Mouse (Mus musculus) neural tube, embryonic 12.5 days (tissue): Measurements from ENCODE around the gene Cenpt. TPM values are rescaled to one million over a fixed set of nuclear protein-coding genes. Genes with fewer than 3 reads are reported as not detected.

Source experiments
- ATAC-seq: fragments of 200-750 bp; cut with Nextera tagmentation; 2 replicates; pipeline ENCODE4 v1.8.0; 2017; ENCODE audit warnings: low read depth, mild to moderate bottlenecking, moderate TSS enrichment, moderate library complexity; ENCODE audit not compliant: low FRiP score
- H3K27ac ChIP-seq: fragments of 300-500 bp; sonication (generic); 2 replicates; pipeline ENCODE4 v1.5.1; 2016
- H3K27me3 ChIP-seq: fragments of 300-500 bp; sonication (generic); replicated peaks from 2 replicates; pipeline ENCODE4 v1.6.1; 2016; ENCODE audit warnings: mild to moderate bottlenecking
- H3K36me3 ChIP-seq: fragments of 300-500 bp; sonication (generic); 2 replicates; pipeline ENCODE4 v1.6.1; 2016; ENCODE audit warnings: mild to moderate bottlenecking
- H3K4me1 ChIP-seq: fragments of 300-500 bp; sonication (generic); 2 replicates; pipeline ENCODE4 v1.6.1; 2016
- H3K4me2 ChIP-seq: fragments of 300-500 bp; sonication (generic); replicated peaks from 2 replicates; pipeline ENCODE4 v1.6.1; 2016; ENCODE audit warnings: mild to moderate bottlenecking
- H3K4me3 ChIP-seq: fragments of 300-500 bp; sonication (generic); 2 replicates; pipeline ENCODE4 v1.5.1; 2016
- H3K9ac ChIP-seq: fragments of 300-500 bp; sonication (generic); 2 replicates; pipeline ENCODE4 v1.6.1; 2016; ENCODE audit warnings: mild to moderate bottlenecking
- H3K9me3 ChIP-seq: fragments of 300-500 bp; sonication (generic); 2 replicates; pipeline ENCODE4 v1.6.1; 2016; ENCODE audit warnings: mild to moderate bottlenecking
- WGBS: fragments of 180-500 bp; shearing (Covaris S2); methylation state at CpG from one replicate; pipeline ENCODE4 v1.1.7; 2016; 5-methylcytosine and 5-hydroxymethylcytosine counted together
- polyA plus RNA-seq: library from polyadenylated mRNA; unstranded; fragments of >200 nt; fragmentation: Nextera tagmentation; extraction: Ambion mirVana; gene quantifications from 2 replicates; pipeline ENCODE4 v1.2.1, GENCODE M21; 2016

The Cenpt gene
- polyA plus RNA-seq, 1 experiment from 2014 or later, result 61.8 TPM

DNA sequence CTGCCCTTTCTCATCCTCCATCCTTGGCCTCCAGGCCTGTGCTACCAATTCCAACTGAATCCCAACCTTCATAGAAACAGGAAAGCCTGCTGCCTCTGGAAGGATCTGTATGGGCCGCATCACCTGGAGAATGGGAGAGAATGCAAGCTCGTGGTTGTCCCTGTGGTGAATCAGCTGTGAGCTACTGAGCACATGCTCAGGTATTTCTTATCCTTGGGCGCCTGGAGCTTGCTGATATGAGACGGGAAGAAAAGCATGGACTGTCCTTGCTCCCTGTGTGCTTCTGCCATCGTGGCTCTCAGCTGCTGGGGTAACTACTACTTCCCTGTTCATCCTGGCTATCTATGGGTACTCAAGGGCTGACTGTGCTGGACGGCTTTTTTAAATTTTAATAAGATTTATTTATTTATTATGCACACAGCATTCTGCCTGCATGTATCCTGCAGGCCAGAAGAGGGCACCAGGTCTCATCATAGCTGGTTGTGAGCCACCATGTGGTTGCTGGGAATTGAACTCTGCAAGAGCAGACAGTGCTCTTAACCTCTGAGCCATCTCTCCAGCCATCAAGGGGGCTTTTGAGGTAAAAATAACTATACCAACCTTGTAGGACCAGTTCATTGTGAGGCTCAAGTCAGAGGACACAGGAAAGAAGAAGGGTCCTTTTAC is 13.4 kb upstream of the Cenpt start:
- Histone ChIP-seq H3K9me3 (no peaks in the 10 kb centered on the region), H3K9ac (no peak overlapping the region), H3K4me2 (no peak overlapping the region), H3K4me1 (peaks cover 22% of the 10 kb centered on the region), H3K27me3 (no peaks in the 10 kb centered on the region), H3K36me3 (peaks cover 47% of the 10 kb centered on the region), H3K4me3 (no peak overlapping the region), H3K27ac (no peak overlapping the region)
- WGBS, result 85% methylated on average over 6 of the region's 6 CpGs
- ATAC-seq, result no peak

DNA sequence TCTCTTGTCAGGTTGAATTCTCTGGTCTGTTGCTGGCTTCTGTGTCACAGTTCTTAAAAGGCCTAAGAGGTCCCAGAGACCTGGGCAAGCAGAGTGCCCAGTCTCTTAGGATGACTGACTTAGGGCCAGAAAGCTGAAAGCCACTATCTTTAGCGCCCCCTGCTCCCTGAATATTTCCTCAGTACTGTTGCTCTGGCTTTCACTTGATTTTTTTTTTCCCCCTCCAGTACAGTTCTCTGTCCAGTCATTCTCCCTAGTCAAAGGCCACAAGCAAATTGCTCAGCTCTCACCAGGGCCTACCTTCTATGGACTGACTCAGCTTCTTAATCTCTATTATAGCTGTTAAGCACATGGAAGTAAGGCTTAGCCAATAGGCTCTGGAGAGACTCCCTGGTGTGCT is 8.9 kb upstream of the Cenpt start:
- Histone ChIP-seq H3K4me1 (peaks cover 50% of the 10 kb centered on the region), H3K4me3 (peak overlapping the region; percentile 97), H3K4me2 (peak overlapping the region; percentile 87), H3K36me3 (peaks cover 16% of the 10 kb centered on the region), H3K9ac (peak overlapping the region; percentile 98), H3K27me3 (no peaks in the 10 kb centered on the region), H3K9me3 (no peaks in the 10 kb centered on the region), H3K27ac (no peak overlapping the region)
- 14% methylated on average over 1 of the region's 1 CpGs for WGBS
- ATAC-seq, result no peak

DNA sequence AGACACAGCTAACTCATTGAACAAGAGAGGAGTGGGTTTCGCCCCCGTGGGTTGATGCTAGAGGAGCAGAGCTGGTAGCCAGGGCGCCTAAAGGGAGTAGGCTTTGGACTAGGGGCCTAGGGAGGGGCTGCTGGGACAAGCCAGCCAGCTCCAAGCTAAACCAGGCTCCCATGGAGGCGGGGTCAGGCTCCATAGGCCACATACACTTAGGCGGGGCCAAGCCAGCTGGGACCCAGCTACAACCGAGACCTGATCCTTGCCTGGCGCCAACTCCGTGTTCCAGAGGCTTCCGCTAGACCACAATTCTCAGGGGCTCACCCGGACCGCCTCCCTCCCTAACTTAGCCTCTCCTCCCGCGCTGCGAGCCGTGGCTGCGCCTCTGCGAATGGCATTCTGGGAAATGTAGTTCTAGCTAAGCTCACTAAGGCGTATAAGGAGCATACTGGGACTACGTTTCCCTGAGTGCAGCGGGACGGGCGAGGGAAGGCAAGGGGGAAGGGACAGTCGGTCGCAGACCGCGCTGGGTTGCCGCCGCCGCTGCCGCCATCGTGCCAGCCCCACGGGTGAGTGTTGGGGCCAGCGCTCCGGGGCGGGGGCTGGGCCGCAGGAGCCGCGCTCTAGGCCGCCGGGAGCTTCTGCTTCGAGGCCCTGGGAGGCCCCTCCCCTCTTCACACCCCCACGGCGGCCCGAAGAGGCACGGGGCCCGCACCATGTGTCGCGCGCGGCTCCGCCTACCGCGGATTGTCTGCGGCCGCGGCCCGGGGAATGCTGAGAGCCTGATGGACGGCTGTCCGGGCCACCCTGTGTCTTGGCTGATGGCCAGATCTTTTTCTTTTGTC is 7.3 kb upstream of the Cenpt start, which contains the start of gene Nutf2:
Gene Nutf2 (plus strand): TSS at position 438 of the 839 bp plus-strand sequence.
- peak within 1 kb of the TSS; percentile 98 for H3K9ac ChIP-seq
- H3K4me3 ChIP-seq, result peak within 1 kb of the TSS; percentile 97
- peaks cover 7% of the 10 kb centered on the region for H3K36me3 ChIP-seq
- peak within 1 kb of the TSS; percentile 72 for H3K27ac ChIP-seq
- peak within 1 kb of the TSS; percentile 87 for H3K4me2 ChIP-seq
- H3K4me1 ChIP-seq, result peaks cover 64% of the 10 kb centered on the region
- no peaks in the 10 kb centered on the region for H3K9me3 ChIP-seq
- ATAC-seq, result peak; percentile 97
- no peaks in the 10 kb centered on the region for H3K27me3 ChIP-seq
- under 1% methylated on average over 58 of the region's 59 CpGs for WGBS

DNA sequence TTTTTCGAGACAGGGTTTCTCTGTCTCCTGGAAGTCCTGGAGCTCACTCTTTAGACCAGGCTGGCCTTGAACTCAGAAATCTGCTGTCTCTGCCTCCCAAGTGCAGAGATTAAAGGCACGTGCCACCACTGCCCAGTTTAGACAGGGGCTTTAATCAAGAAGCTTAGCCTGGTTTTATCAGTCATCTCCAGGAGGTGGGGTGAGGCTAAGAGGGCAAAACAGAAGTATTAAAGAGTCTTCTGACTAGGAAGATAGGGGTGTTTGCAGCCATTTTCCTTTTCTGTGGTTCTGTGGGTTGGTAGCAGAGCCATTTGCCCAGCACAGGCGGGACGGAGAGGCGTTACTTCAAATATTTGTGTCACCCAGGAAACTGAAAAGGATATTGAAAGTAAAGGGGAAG is 6.2 kb upstream of the Cenpt start:
- WGBS, result 78% methylated on average over 5 of the region's 5 CpGs
- no peak for ATAC-seq
- H3K4me2 ChIP-seq, result peak overlapping the region; percentile 87
- H3K27ac ChIP-seq, result no peak overlapping the region
- H3K4me1 ChIP-seq, result peaks cover 63% of the 10 kb centered on the region
- H3K9ac ChIP-seq, result no peak overlapping the region
- H3K27me3 ChIP-seq, result no peaks in the 10 kb centered on the region
- H3K4me3 ChIP-seq, result no peak overlapping the region
- H3K36me3 ChIP-seq, result peaks cover 7% of the 10 kb centered on the region; the same call in 1 of the 2 replicates
- no peaks in the 10 kb centered on the region for H3K9me3 ChIP-seq

DNA sequence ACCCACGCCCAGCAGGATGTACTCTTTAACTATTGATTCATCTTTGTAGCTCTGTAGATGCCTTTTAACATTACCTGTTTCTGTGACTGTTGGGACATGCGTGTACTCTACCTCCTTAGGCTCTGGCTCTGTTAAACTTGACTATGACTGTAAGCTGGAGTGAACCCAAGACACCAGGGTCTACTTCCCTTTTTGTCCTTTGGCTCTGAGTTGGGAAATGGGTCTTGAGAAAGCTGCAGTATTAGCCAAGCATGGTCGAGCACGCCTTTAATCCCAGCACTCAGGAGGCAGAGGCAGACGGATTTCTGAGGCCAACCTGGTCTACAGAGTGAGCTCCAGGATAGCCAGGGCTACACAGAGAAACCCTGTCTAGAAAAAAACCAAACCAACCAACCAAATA is 5.4 kb upstream of the Cenpt start:
- H3K4me1 ChIP-seq, result peaks cover 56% of the 10 kb centered on the region
- H3K4me3 ChIP-seq, result no peak overlapping the region
- H3K4me2 ChIP-seq, result no peak overlapping the region
- 91% methylated on average over 5 of the region's 5 CpGs for WGBS
- no peaks in the 10 kb centered on the region for H3K9me3 ChIP-seq
- no peak overlapping the region for H3K9ac ChIP-seq
- no peaks in the 10 kb centered on the region for H3K27me3 ChIP-seq
- H3K36me3 ChIP-seq, result peaks cover 7% of the 10 kb centered on the region; the same call in 1 of the 2 replicates
- no peak for ATAC-seq
- no peak overlapping the region for H3K27ac ChIP-seq

DNA sequence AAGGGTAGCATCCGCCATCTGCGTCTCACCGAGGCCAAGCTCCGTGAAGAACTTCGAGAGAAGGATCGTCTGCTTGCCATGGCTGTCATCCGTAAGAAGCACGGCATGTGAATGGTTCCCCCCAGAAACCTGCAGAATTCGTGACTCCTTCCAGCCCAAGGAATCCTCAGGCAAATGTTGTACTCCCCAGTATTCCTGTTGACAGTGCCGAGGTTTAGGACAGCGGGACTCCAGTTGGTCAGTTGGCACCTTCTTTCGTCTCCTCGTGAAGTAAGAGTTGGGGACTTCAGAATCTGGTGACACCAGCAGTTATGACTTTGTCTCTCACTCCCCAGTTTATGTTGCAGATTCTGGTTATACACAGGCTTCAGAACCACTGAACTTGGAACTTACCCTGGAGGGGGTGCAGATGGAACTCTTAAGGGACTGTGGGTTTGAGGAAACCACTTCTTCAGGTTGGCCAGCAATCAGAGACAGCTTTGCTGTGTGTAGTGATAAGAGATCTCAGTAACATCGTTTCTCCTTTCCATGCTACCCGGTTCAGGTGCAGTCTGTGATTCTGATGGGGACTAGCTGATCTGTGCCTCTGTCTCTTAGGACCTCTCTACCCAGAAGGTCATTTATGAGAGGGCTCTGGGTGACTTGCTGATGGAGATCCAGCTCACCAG is 3.2 kb upstream of the Cenpt start:
- ATAC-seq, result no peak

DNA sequence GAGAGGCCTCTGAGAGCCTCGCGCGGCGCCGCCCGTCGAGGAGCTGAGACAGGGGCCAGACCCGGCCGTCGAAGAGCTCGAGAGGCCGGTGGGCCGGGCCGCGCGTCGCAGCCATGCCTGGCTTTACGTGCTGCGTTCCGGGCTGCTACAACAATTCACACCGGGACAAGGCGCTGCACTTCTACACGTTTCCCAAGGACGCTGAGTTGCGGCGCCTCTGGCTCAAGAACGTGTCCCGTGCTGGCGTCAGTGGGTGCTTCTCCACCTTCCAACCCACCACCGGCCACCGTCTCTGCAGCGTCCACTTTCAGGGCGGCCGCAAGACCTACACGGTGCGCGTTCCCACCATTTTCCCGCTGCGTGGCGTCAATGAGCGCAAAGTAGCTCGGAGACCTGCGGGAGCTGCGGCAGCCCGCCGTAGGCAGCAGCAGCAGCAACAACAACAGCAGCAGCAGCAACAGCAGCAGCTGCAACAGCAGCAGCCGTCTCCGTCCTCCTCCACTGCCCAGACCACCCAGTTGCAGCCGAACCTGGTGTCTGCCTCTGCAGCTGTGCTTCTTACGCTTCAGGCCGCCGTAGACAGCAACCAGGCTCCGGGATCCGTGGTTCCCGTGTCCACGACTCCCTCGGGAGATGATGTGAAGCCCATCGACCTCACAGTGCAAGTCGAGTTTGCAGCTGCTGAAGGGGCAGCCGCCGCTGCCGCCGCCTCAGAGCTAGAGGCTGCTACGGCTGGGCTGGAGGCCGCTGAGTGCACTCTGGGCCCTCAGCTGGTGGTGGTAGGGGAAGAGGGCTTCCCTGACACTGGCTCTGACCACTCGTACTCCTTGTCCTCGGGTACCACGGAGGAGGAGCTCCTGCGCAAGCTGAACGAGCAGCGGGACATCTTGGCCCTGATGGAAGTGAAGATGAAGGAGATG is 2.4 kb upstream of the Cenpt start:
- WGBS, result under 1% methylated on average over 71 of the region's 71 CpGs
- peak; percentile 11 for ATAC-seq
- Histone ChIP-seq H3K27me3 (no peaks in the 10 kb centered on the region), H3K4me1 (peaks cover 42% of the 10 kb centered on the region), H3K4me3 (peak overlapping the region; percentile 80), H3K36me3 (peaks cover 7% of the 10 kb centered on the region; the same call in 1 of the 2 replicates), H3K9me3 (no peaks in the 10 kb centered on the region), H3K9ac (peak overlapping the region; percentile 85), H3K4me2 (peak overlapping the region; percentile 95), H3K27ac (peak overlapping the region; percentile 78)

More for the DNA sequence above, 3.2 kb upstream of the Cenpt start:
- WGBS, result 28% methylated on average over 15 of the region's 15 CpGs
- Histone ChIP-seq H3K9ac (peak overlapping the region; percentile 85), H3K27me3 (no peaks in the 10 kb centered on the region), H3K9me3 (no peaks in the 10 kb centered on the region), H3K36me3 (peaks cover 7% of the 10 kb centered on the region; the same call in 1 of the 2 replicates), H3K4me2 (peak overlapping the region; percentile 95), H3K4me3 (peak overlapping the region; percentile 80), H3K4me1 (peaks cover 41% of the 10 kb centered on the region), H3K27ac (0 out of 2 replicates have a peak overlapping the region, but pooled peaks have one; percentile 78)

DNA sequence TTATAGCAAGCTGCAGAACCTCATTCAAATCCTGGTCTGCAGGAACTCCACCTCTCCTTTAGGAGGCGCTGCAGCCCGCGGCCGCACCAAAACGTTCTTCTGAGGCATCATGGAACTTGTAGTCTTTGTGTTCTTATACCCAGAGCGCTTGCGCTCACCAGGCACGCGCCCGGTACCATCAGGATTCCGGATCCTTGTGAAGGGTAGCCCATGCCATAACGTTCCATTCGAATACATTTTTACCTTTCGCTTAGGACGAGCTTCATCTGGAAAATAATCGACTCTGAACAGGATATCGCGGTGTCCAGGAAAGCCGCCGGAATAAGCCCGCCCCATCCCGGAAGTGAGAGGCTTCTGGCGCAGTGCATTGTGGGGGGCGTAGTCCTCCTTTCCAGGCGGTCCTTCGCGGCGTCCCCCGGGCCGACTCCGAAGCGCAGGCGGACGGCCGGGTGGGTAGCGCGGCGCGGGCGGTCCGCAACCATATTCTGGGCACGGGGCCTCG is 1.7 kb upstream of the Cenpt start, which contains the start of gene Thap11:
Gene Thap11 (plus strand): TSS at position 418 of the 502 bp plus-strand sequence.
- Histone ChIP-seq H3K4me2 (peak within 1 kb of the TSS; percentile 95), H3K9me3 (no peaks in the 10 kb centered on the region), H3K4me1 (peaks cover 42% of the 10 kb centered on the region), H3K9ac (peak within 1 kb of the TSS; percentile 85), H3K27me3 (no peaks in the 10 kb centered on the region), H3K36me3 (peaks cover 7% of the 10 kb centered on the region; the same call in 1 of the 2 replicates), H3K27ac (peak within 1 kb of the TSS; percentile 78), H3K4me3 (peak within 1 kb of the TSS; percentile 80)
- peak; percentile 95 for ATAC-seq
- WGBS, result under 1% methylated on average over 43 of the region's 43 CpGs

DNA sequence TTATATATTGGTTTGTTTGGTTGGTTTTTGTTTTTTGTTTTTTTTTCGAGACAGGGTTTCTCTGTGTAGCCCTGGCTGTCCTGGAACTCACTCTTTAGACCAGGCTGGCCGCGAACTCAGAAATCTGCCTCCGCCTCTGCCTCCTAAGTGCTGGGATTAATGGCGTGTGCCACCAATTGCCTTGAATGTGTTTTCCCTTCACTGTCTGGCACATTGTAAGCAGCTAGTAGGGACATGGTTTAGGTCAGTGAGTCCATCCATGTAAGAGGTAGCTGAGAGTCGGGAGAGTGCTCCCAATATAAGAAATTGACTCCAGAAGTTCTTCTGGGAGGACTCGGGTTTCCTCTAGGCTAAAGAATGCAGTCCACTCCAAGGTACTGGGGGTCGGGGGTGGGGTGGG is 1.2 kb upstream of the Cenpt start:
- Histone ChIP-seq H3K4me1 (peaks cover 38% of the 10 kb centered on the region), H3K9me3 (no peaks in the 10 kb centered on the region), H3K4me2 (peak overlapping the region; percentile 95), H3K36me3 (peaks cover 10% of the 10 kb centered on the region), H3K9ac (peak overlapping the region; percentile 85; the same call in 1 of the 2 replicates), H3K27ac (no peak overlapping the region), H3K4me3 (peak overlapping the region; percentile 80), H3K27me3 (no peaks in the 10 kb centered on the region)
- no peak; the same call in 1 of the 2 replicates for ATAC-seq
- WGBS, result 25% methylated on average over 8 of the region's 8 CpGs

DNA sequence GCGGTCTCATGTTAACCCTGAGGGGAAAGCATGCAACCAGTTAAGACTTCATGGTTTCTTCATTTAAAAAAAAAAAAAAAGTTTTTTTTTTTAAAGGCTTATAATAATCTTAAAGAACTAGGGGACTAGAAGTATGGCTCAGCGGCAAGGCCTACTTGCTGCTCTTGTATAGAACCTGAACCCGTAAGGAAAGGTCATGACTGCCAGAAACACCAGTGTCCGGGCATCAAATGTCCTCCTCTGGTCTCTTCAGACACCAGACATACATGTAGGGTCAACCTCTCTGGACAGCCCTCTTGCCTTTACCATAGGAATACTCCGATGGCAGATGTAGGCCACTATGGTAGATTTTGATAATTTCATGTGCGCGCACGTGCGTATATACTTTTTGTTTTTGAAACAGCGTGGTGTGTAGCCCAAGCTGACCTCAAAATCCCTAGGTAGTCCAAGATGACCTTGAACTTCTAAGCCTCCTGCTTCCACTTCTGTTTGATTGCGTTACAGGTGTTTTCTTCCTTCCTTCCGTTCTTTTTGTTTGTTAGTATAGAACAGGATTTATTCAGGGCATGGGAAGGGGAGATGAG is 840 bp downstream of the Cenpt start:
- no peak for ATAC-seq
- 84% methylated on average over 12 of the region's 12 CpGs for WGBS
- H3K4me2 ChIP-seq, result peak overlapping the region; percentile 79; the same call in 1 of the 2 replicates
- peaks cover 21% of the 10 kb centered on the region for H3K36me3 ChIP-seq
- H3K27me3 ChIP-seq, result no peaks in the 10 kb centered on the region
- H3K9me3 ChIP-seq, result no peaks in the 10 kb centered on the region
- H3K27ac ChIP-seq, result no peak overlapping the region
- peaks cover 24% of the 10 kb centered on the region for H3K4me1 ChIP-seq
- H3K4me3 ChIP-seq, result no peak overlapping the region
- no peak overlapping the region for H3K9ac ChIP-seq
